Mouse (Mus musculus) midbrain, embryonic 12.5 days (tissue): ENCODE data around the gene Cptp. TPM values are rescaled to one million over a fixed set of nuclear protein-coding genes. Genes with fewer than 3 reads are reported as not detected.

Source experiments
- ATAC-seq: fragments of 200-750 bp; cut with Nextera tagmentation; 2 replicates; pipeline ENCODE4 v1.8.0; 2017; ENCODE audit warnings: low read depth, moderate TSS enrichment, moderate library complexity; ENCODE audit not compliant: low FRiP score
- H3K27ac ChIP-seq: fragments of 300-500 bp; sonication (generic); replicated peaks from 2 replicates; pipeline ENCODE4 v1.5.1; 2016; ENCODE audit warnings: mild to moderate bottlenecking
- H3K27me3 ChIP-seq: fragments of 300-500 bp; sonication (generic); 2 replicates; pipeline ENCODE4 v1.6.1; 2016; ENCODE audit warnings: mild to moderate bottlenecking
- H3K36me3 ChIP-seq: fragments of 300-500 bp; sonication (generic); 2 replicates; pipeline ENCODE4 v1.6.1; 2016
- H3K4me1 ChIP-seq: fragments of 300-500 bp; sonication (generic); 2 replicates; pipeline ENCODE4 v1.6.1; 2016
- H3K4me2 ChIP-seq: fragments of 300-500 bp; sonication (generic); replicated peaks from 2 replicates; pipeline ENCODE4 v1.6.1; 2016; ENCODE audit warnings: mild to moderate bottlenecking, moderate library complexity
- H3K4me3 ChIP-seq: fragments of 300-500 bp; sonication (generic); 2 replicates; pipeline ENCODE4 v1.5.1; 2016; ENCODE audit warnings: mild to moderate bottlenecking
- H3K9ac ChIP-seq: fragments of 300-500 bp; sonication (generic); replicated peaks from 2 replicates; pipeline ENCODE4 v1.6.1; 2016; ENCODE audit warnings: mild to moderate bottlenecking, moderate library complexity
- H3K9me3 ChIP-seq: fragments of 300-500 bp; sonication (generic); 2 replicates; pipeline ENCODE4 v1.6.1; 2016; ENCODE audit warnings: mild to moderate bottlenecking
- WGBS: fragments of 180-500 bp; shearing (Covaris S2); methylation state at CpG from one replicate; pipeline ENCODE4 v1.1.7; 2016; 5-methylcytosine and 5-hydroxymethylcytosine counted together
- polyA plus RNA-seq: library from polyadenylated mRNA; unstranded; fragments of >200 nt; fragmentation: Nextera tagmentation; extraction: Ambion mirVana; gene quantifications from 2 replicates; pipeline ENCODE4 v1.2.1, GENCODE M21; 2016

Cptp gene
- polyA plus RNA-seq, 1 experiment from 2014 or later = 23.5 TPM

GRCm38 (mm10) chr4:155886330-155886729, 17.1 kb upstream of the Cptp start:
- Histone ChIP-seq H3K27me3 (no peaks in the 10 kb centered on the region), H3K4me2 (no peak overlapping the region), H3K36me3 (peaks cover 64% of the 10 kb centered on the region), H3K9ac (no peak overlapping the region), H3K4me1 (peaks cover 11% of the 10 kb centered on the region), H3K4me3 (no peak overlapping the region), H3K9me3 (no peaks in the 10 kb centered on the region), H3K27ac (no peak overlapping the region)
- ATAC-seq = no peak
- WGBS = 95% methylated on average over 5 of the region's 5 CpGs

GRCm38 (mm10) chr4:155883587-155883986, 14.3 kb upstream of the Cptp start:
- Histone ChIP-seq H3K4me3 (no peak overlapping the region), H3K4me1 (no peaks in the 10 kb centered on the region), H3K9me3 (no peaks in the 10 kb centered on the region), H3K4me2 (no peak overlapping the region), H3K27ac (no peak overlapping the region), H3K9ac (no peak overlapping the region), H3K27me3 (no peaks in the 10 kb centered on the region), H3K36me3 (peaks cover 60% of the 10 kb centered on the region)
- WGBS = 88% methylated on average over 3 of the region's 3 CpGs
- no peak for ATAC-seq

GRCm38 (mm10) chr4:155871404-155871803, 2.2 kb upstream of the Cptp start:
- Histone ChIP-seq H3K36me3 (peaks cover 48% of the 10 kb centered on the region), H3K27ac (no peak overlapping the region), H3K9ac (no peak overlapping the region), H3K27me3 (no peaks in the 10 kb centered on the region), H3K4me2 (no peak overlapping the region), H3K4me3 (no peak overlapping the region), H3K9me3 (no peaks in the 10 kb centered on the region), H3K4me1 (peaks cover 28% of the 10 kb centered on the region)
- 97% methylated on average over 7 of the region's 7 CpGs for WGBS
- no peak for ATAC-seq

DNA sequence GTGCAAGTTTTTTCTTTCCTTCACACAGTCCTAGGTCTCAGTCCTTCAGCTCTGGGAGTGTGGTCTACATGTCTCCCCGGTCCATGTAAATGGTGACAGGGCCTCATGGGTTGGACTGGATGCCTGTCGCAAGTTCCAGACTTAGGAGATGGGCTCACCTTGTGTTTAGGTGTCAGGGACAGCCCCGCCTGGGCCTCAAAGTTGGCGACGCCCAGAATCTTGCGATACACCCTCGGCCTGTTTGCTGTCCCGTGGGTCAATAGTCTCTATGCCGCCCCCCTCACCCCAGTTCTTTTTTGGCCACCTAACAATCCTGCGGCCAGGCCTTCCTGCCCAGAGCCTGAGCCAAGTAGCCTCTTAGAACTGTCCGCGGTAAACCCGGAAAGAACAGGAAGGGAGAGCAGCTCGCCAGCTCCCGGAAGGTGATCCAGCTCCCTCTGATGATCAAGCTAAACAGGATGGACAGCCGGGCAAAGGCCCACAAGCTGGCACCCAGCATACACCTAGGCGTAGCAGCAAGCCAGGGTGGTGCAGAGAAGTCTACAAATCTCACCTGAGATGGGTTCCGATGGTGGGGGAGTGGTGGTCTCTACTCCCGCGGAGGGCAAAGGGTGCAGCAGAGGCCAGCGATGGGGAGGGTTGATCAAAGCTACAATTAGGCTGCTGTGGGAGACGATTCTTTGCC, 484 bp downstream of the Cptp start:
- H3K27ac ChIP-seq = no peak overlapping the region
- 12% methylated on average over 22 of the region's 22 CpGs for WGBS

GRCm38 (mm10) chr4:155863001-155863400, 6.2 kb downstream of the Cptp start, which contains the start of gene Tas1r3:
Gene Tas1r3, minus strand, starts transcription at chr4:155863362.
- H3K9me3 ChIP-seq = no peaks in the 10 kb centered on the region
- H3K9ac ChIP-seq = no peak within 1 kb of the TSS
- H3K36me3 ChIP-seq = peaks cover 66% of the 10 kb centered on the region
- no peak within 1 kb of the TSS for H3K27ac ChIP-seq
- no peak within 1 kb of the TSS for H3K4me3 ChIP-seq
- H3K27me3 ChIP-seq = no peaks in the 10 kb centered on the region
- WGBS = 81% methylated on average over 5 of the region's 5 CpGs
- H3K4me2 ChIP-seq = no peak within 1 kb of the TSS
- no peak for ATAC-seq
- H3K4me1 ChIP-seq = peaks cover under 1% of the 10 kb centered on the region; the same call in 1 of the 2 replicates

More for the DNA sequence above, 484 bp downstream of the Cptp start:
- Histone ChIP-seq H3K9me3 (no peaks in the 10 kb centered on the region), H3K4me2 (peak overlapping the region; percentile 97), H3K4me3 (peak overlapping the region; percentile 73), H3K9ac (peak overlapping the region; percentile 82), H3K36me3 (peaks cover 41% of the 10 kb centered on the region), H3K27me3 (no peaks in the 10 kb centered on the region), H3K4me1 (peaks cover 28% of the 10 kb centered on the region)
- ATAC-seq = peak; percentile 64

GRCm38 (mm10) chr4:155861787-155862186, 7.5 kb downstream of the Cptp start:
- no peak overlapping the region for H3K4me2 ChIP-seq
- no peak overlapping the region for H3K4me3 ChIP-seq
- no peak overlapping the region for H3K9ac ChIP-seq
- no peak overlapping the region for H3K27ac ChIP-seq
- no peaks in the 10 kb centered on the region for H3K9me3 ChIP-seq
- peaks cover 76% of the 10 kb centered on the region for H3K36me3 ChIP-seq
- 90% methylated on average over 7 of the region's 7 CpGs for WGBS
- ATAC-seq = no peak
- no peaks in the 10 kb centered on the region for H3K4me1 ChIP-seq
- no peaks in the 10 kb centered on the region for H3K27me3 ChIP-seq

- no peak for ATAC-seq
- Histone ChIP-seq H3K9me3 (no peaks in the 10 kb centered on the region), H3K27ac (no peak overlapping the region), H3K9ac (no peak overlapping the region), H3K4me3 (no peak overlapping the region), H3K36me3 (peaks cover 82% of the 10 kb centered on the region), H3K4me2 (no peak overlapping the region), H3K27me3 (no peaks in the 10 kb centered on the region), H3K4me1 (no peaks in the 10 kb centered on the region)
- 30% methylated on average over 13 of the region's 13 CpGs for WGBS
Observed at GRCm38 (mm10) chr4:155859318-155859717, 9.9 kb downstream of the Cptp start.

- 90% methylated on average over 3 of the region's 3 CpGs for WGBS
- H3K9me3 ChIP-seq = no peaks in the 10 kb centered on the region
Observed at GRCm38 (mm10) chr4:155856881-155857280, 12.4 kb downstream of the Cptp start.

DNA sequence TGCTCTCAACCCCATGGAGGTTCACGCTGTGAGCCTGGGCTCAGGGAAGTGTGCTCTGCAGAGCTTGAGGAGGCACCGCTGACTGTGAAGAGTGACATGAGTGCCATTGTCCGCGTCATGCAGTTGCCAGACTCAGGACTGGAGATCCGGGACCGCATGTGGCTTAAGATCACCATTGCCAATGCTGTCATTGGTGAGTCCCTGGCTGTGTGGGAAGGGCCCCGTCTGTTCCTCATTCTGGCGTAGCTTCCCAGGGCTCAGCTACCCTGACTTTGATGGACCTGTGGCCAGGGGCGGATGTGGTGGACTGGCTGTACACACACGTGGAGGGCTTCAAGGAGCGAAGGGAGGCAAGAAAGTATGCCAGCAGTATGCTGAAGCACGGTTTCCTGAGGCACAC, 13.2 kb downstream of the Cptp start:
- Histone ChIP-seq H3K27ac (no peak overlapping the region), H3K9ac (no peak overlapping the region), H3K4me3 (no peak overlapping the region), H3K27me3 (no peaks in the 10 kb centered on the region), H3K9me3 (no peaks in the 10 kb centered on the region), H3K4me2 (no peak overlapping the region), H3K36me3 (peaks cover 86% of the 10 kb centered on the region), H3K4me1 (no peaks in the 10 kb centered on the region)
- 92% methylated on average over 12 of the region's 12 CpGs for WGBS
- no peak for ATAC-seq

More at GRCm38 (mm10) chr4:155856881-155857280, 12.4 kb downstream of the Cptp start:
- Histone ChIP-seq H3K4me2 (no peak overlapping the region), H3K27me3 (no peaks in the 10 kb centered on the region), H3K4me1 (no peaks in the 10 kb centered on the region), H3K9ac (no peak overlapping the region), H3K27ac (no peak overlapping the region), H3K4me3 (no peak overlapping the region), H3K36me3 (peaks cover 94% of the 10 kb centered on the region)
- no peak for ATAC-seq

DNA sequence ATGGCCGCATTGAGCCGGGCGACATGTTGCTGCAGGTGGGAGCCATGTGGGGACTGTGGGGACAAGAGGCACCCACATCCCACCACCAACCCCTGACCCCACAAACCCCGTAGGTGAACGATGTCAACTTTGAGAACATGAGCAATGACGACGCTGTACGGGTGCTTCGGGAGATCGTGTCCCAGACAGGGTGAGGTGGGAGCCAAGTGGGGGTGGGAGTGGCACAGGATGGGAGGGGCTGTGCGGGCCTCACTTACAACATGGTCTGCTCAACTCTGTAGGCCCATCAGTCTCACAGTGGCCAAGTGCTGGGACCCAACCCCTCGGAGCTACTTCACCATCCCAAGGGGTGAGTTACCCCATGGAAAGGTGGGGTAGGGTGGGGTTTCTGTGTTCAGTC, 14.2 kb downstream of the Cptp start:
- WGBS = 89% methylated on average over 12 of the region's 12 CpGs

DNA sequence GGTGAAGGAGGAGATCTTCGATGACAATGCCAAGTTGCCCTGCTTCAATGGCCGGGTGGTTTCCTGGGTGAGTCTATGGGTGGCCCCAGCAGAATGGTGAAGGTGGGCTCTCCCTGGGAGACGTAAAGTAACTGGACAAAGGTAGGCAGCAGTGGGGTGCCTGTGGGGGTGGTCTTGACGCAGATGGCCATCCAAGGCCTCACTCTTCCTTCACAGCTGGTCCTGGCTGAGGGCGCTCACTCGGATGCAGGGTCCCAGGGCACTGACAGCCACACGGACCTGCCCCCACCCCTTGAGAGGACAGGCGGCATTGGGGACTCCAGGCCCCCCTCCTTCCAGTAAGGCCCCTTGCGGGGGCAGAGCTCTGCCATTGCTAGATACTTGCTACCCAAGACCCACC, 15.8 kb downstream of the Cptp start:
- H3K36me3 ChIP-seq = peaks cover 61% of the 10 kb centered on the region

More for the DNA sequence above, 14.2 kb downstream of the Cptp start:
- Histone ChIP-seq H3K27ac (no peak overlapping the region), H3K4me2 (no peak overlapping the region), H3K36me3 (peaks cover 76% of the 10 kb centered on the region), H3K4me3 (no peak overlapping the region), H3K9ac (no peak overlapping the region), H3K9me3 (no peaks in the 10 kb centered on the region), H3K4me1 (no peaks in the 10 kb centered on the region; the same call in 1 of the 2 replicates), H3K27me3 (no peaks in the 10 kb centered on the region)
- no peak for ATAC-seq

DNA sequence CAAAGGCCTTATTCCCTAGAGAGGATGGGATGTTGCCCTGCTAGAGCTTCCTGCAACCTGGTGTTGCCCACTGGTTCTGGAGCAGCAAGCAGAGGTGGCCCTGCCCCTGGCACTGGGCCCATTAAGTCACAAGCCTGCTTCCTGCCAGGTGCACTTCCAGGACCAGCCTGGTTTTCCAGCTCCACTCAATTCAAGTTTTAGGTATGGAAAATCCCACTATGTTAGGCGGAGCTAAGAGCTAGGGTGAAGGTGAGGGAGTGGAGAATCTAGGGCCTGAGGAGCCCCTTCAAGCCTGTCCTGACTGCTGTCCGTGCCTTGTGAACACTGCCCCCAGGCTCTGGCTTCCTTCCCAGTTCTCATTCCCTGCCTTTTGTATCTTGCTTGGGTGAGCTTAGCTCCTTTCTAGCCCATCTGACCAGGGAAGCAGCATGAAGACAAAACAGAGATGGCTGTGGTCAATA, 17.3 kb downstream of the Cptp start:
- WGBS = 86% methylated on average over 2 of the region's 2 CpGs
- H3K27ac ChIP-seq = no peak overlapping the region

More for the DNA sequence above, 15.8 kb downstream of the Cptp start:
- Histone ChIP-seq H3K4me2 (no peak overlapping the region), H3K9me3 (no peaks in the 10 kb centered on the region), H3K27me3 (no peaks in the 10 kb centered on the region), H3K9ac (no peak overlapping the region), H3K4me1 (peaks cover 16% of the 10 kb centered on the region), H3K4me3 (no peak overlapping the region), H3K27ac (no peak overlapping the region)
- no peak for ATAC-seq
- 95% methylated on average over 9 of the region's 9 CpGs for WGBS

More for the DNA sequence above, 17.3 kb downstream of the Cptp start:
- Histone ChIP-seq H3K4me2 (no peak overlapping the region), H3K9me3 (no peaks in the 10 kb centered on the region), H3K36me3 (peaks cover 46% of the 10 kb centered on the region), H3K9ac (no peak overlapping the region), H3K27me3 (no peaks in the 10 kb centered on the region), H3K4me3 (no peak overlapping the region), H3K4me1 (peaks cover 23% of the 10 kb centered on the region)
- ATAC-seq = no peak
